Comparison of ENCODE assay signal across 7 mouse cellular contexts in the genomic region with DNA sequence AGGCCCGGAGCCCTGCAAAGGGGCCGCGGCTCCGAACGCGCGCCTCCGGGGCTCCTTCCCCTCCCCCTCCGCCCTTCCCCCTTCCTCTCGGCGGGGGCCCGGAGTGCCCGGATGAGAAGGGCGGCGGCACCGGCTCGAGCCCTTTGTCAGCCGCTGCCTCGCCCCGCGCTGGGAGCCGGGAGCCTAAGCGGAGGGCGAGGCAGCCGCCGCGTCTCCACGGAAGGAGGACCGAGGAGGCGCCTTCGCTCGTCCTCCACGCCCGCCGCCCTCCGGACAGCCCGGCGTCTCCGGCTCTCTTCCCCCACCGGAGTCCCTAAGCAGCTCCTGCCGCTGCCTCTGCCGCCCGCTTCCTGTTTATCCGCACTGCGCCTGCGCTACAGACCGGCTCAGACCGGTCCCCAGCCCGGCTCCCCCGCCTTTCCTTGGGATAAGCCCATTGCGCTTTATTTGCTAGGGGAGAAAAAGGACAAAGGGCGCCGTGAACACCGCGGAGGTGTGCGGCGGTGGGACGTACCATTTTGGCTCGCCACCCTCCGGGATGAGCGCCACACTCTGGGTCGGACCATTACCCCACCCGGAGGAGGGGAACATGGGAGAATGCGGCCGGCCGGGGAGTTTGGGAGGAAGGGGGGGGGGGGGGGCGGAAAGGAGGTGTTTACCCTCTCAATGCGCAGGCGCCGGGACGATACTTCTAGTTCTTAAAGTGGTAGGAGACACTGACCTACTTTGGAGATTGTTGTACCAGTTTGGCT. TPM values are rescaled to one million over a fixed set of nuclear protein-coding genes. Genes with fewer than 3 reads are reported as not detected.
DNase-seq lines count a peak whose midpoint lies in the region; ATAC-seq lines count a peak whose summit lies in the region.

Gene Mgea5 (minus strand): TSS at position 657 of the 752 bp plus-strand sequence.

- peak within 1 kb of the TSS; percentile 69 for H3K4me3 ChIP-seq in embryonic facial prominence, embryonic 11.5 days (ENCODE audit: low read depth, low read length)
- peak within 1 kb of the TSS; percentile 84 for H3K4me3 ChIP-seq in limb, embryonic 10.5 days
- H3K4me3 ChIP-seq in midbrain, embryonic 13.5 days (replicated peaks): peak within 1 kb of the TSS; percentile 100

- peak within 1 kb of the TSS; percentile 93 for H3K27ac ChIP-seq in embryonic facial prominence, embryonic 11.5 days (replicated peaks; ENCODE audit: low read depth, low read length)
- H3K27ac ChIP-seq in limb, embryonic 10.5 days: peak within 1 kb of the TSS; percentile 95
- peak within 1 kb of the TSS; percentile 98 for H3K27ac ChIP-seq in midbrain, embryonic 13.5 days

- H3K27me3 ChIP-seq in embryonic facial prominence, embryonic 11.5 days (ENCODE audit: control insufficient read depth, insufficient read depth, low read length): no peaks in the 10 kb centered on the region
- no peaks in the 10 kb centered on the region for H3K27me3 ChIP-seq in limb, embryonic 10.5 days (ENCODE audit: low read depth, poor library complexity, severe bottlenecking)
- H3K27me3 ChIP-seq in midbrain, embryonic 13.5 days: no peaks in the 10 kb centered on the region

- no peaks in the 10 kb centered on the region for H3K4me1 ChIP-seq in embryonic facial prominence, embryonic 11.5 days (ENCODE audit: control insufficient read depth, insufficient read depth, low read length)
- peaks cover 25% of the 10 kb centered on the region for H3K4me1 ChIP-seq in limb, embryonic 10.5 days
- H3K4me1 ChIP-seq in midbrain, embryonic 13.5 days (replicated peaks): peaks cover 41% of the 10 kb centered on the region

- 0% methylated on average over 44 of the region's 71 CpGs for WGBS in embryonic facial prominence, embryonic 11.5 days
- WGBS in limb, embryonic 10.5 days: under 1% methylated on average over 69 of the region's 71 CpGs
- under 1% methylated on average over 58 of the region's 71 CpGs for WGBS in midbrain, embryonic 13.5 days

- DNase-seq in adrenal gland, postnatal 14 days: peak; percentile 99
- DNase-seq in embryonic facial prominence, embryonic 11.5 days (ENCODE audit: low spot score): peak; percentile 98
- DNase-seq in kidney, adult 11 months: peak; percentile 99
- peak; percentile 98 for DNase-seq in limb, embryonic 10.5 days (ENCODE audit: low spot score)
- DNase-seq in spleen, adult 12 weeks (ENCODE audit: low spot score): peak; percentile 96

- no peaks in the 10 kb centered on the region for H3K36me3 ChIP-seq in embryonic facial prominence, embryonic 11.5 days (replicated peaks; ENCODE audit: control insufficient read depth, insufficient read depth, low read depth, low read length)
- peaks cover 33% of the 10 kb centered on the region for H3K36me3 ChIP-seq in limb, embryonic 10.5 days
- H3K36me3 ChIP-seq in midbrain, embryonic 13.5 days: peaks cover 10% of the 10 kb centered on the region

- H3K9ac ChIP-seq in embryonic facial prominence, embryonic 11.5 days (replicated peaks; ENCODE audit: low read length): peak within 1 kb of the TSS; percentile 93
- peak within 1 kb of the TSS; percentile 99 for H3K9ac ChIP-seq in midbrain, embryonic 13.5 days (replicated peaks)

- no peaks in the 10 kb centered on the region for H3K9me3 ChIP-seq in embryonic facial prominence, embryonic 11.5 days (replicated peaks; ENCODE audit: control insufficient read depth, low read length)
- H3K9me3 ChIP-seq in limb, embryonic 10.5 days (replicated peaks): no peaks in the 10 kb centered on the region
- no peaks in the 10 kb centered on the region for H3K9me3 ChIP-seq in midbrain, embryonic 13.5 days

- peak within 1 kb of the TSS; percentile 56 for H3K4me2 ChIP-seq in embryonic facial prominence, embryonic 11.5 days (ENCODE audit: low read depth, low read length)
- peak within 1 kb of the TSS; percentile 65 for H3K4me2 ChIP-seq in midbrain, embryonic 13.5 days (replicated peaks)

- ATAC-seq in embryonic facial prominence, embryonic 11.5 days (replicated peaks; ENCODE audit: insufficient number of reproducible peaks, low FRiP score, low TSS enrichment, low read depth): peak; percentile 98
- ATAC-seq in granulocyte monocyte progenitor cell, adult 5-6 weeks (replicated peaks; ENCODE audit: poor library complexity, severe bottlenecking): peak; percentile 92
- peak; percentile 98 for ATAC-seq in midbrain, embryonic 13.5 days

RNA-seq across cellular contexts. Expression of gene Mgea5, which starts in this region (rescaled TPM):
- total RNA-seq in adrenal gland, postnatal 14 days (2021): 71.8 and 76.5 TPM in 2 replicates
- polyA plus RNA-seq in embryonic facial prominence, embryonic 11.5 days (2014; fragmentation: Nextera tagmentation; extraction: Ambion mirVana): 58.7 and 58.8 TPM in 2 replicates
- total RNA-seq in granulocyte monocyte progenitor cell, adult 5-6 weeks (2014; fragmentation: Nextera tagmentation): 76.2 and 99.7 TPM in 2 replicates
- 106 and 110 TPM in 2 replicates for total RNA-seq in granulocyte monocyte progenitor cell, adult 5-6 weeks (2017)
- 54.2 and 68.9 TPM in 2 replicates for polyA plus RNA-seq in limb, embryonic 10.5 days (2016; fragmentation: Nextera tagmentation; extraction: Ambion mirVana)
- 96.2 and 102 TPM in 2 replicates for polyA plus RNA-seq in midbrain, embryonic 13.5 days (2015; fragmentation: Nextera tagmentation; extraction: Ambion mirVana)

Comparison
In these comparisons a context has a peak if more than half of its experiments do, and no peak if none do; other contexts are left out.
1. Peak in every context shown above with its lines: DNase-seq, ATAC-seq, H3K4me3 ChIP-seq and H3K27ac ChIP-seq.